Mouse (Mus musculus): ENCODE data around the gene Hspb6.

- TF ChIP-seq CTCF (IDR thresholded peaks at IDR 0.05; ENCODE audit: control insufficient read depth, insufficient read depth, low read length) (no peak), POLR2A (IDR thresholded peaks at IDR 0.05; ENCODE audit: borderline replicate concordance, control insufficient read depth, low read depth, low read length) (no peak)
Measured at GRCm38 (mm10) chr7:30533941-30534632, 17.9 kb upstream of the Hspb6 start.
